Mouse (Mus musculus): ENCODE results near the gene Erfe. TPM values are rescaled to one million over a fixed set of nuclear protein-coding genes. Genes with fewer than 3 reads are reported as not detected.
A peak's percentile ranks its signal among the peaks of the same experiment; 100 is the strongest.

Gene Erfe
- total RNA-seq, 2 experiments from 2014 or later: 1.2 to 1.6 TPM

- no peak for DNase-seq (ENCODE audit: low spot score)
Observed at GRCm38 (mm10) chr1:91370055-91370454, 3.8 kb downstream of the Erfe start.

GRCm38 (mm10) chr1:91373414-91373835 lies 7.2 kb downstream of the Erfe start:
- DNase-seq (ENCODE audit: low spot score): no peak

GRCm38 (mm10) chr1:91380453-91381090 lies 14.3 kb downstream of the Erfe start:
- peak; percentile 81 for DNase-seq (ENCODE audit: low spot score)

- DNase-seq (ENCODE audit: low spot score): no peak
Observed at GRCm38 (mm10) chr1:91381091-91381471, 14.9 kb downstream of the Erfe start.

GRCm38 (mm10) chr1:91390369-91390768 lies 24.1 kb downstream of the Erfe start:
- DNase-seq (ENCODE audit: low spot score): no peak

GRCm38 (mm10) chr1:91397927-91398259 lies 31.7 kb downstream of the Erfe start:
- no peak for DNase-seq (ENCODE audit: low spot score)

GRCm38 (mm10) chr1:91398260-91399062 lies 32.2 kb downstream of the Erfe start, which contains the start of gene Ilkap:
TSS of gene Ilkap (minus strand) at chr1:91398815.
- DNase-seq (ENCODE audit: low spot score): peak; percentile 83

GRCm38 (mm10) chr1:91404976-91405375 lies 38.7 kb downstream of the Erfe start:
- DNase-seq (ENCODE audit: low spot score): no peak

- peak; percentile 86 for DNase-seq (ENCODE audit: low spot score)
Observed at GRCm38 (mm10) chr1:91405406-91406169, 39.4 kb downstream of the Erfe start.

- peak; percentile 38 for DNase-seq (ENCODE audit: low spot score)
Observed at GRCm38 (mm10) chr1:91407819-91408218, 41.6 kb downstream of the Erfe start.

GRCm38 (mm10) chr1:91411631-91412285 lies 45.5 kb downstream of the Erfe start:
- no peak for DNase-seq (ENCODE audit: low spot score)

- no peak for DNase-seq (ENCODE audit: low spot score)
Observed at GRCm38 (mm10) chr1:91412286-91413029, 46.2 kb downstream of the Erfe start.

- DNase-seq (ENCODE audit: low spot score): peak; percentile 95
Observed at GRCm38 (mm10) chr1:91413030-91413506, 46.8 kb downstream of the Erfe start.

GRCm38 (mm10) chr1:91413536-91413897 lies 47.3 kb downstream of the Erfe start:
- peak; percentile 36 for DNase-seq (ENCODE audit: low spot score)

GRCm38 (mm10) chr1:91413898-91414594 lies 47.8 kb downstream of the Erfe start, which contains the start of gene Hes6:
TSS of gene Hes6 (minus strand) at chr1:91414038.
- peak; percentile 81 for DNase-seq (ENCODE audit: low spot score)

GRCm38 (mm10) chr1:91414903-91415302 lies 48.7 kb downstream of the Erfe start:
- DNase-seq (ENCODE audit: low spot score): no peak

GRCm38 (mm10) chr1:91415311-91415710 lies 49.1 kb downstream of the Erfe start:
- no peak for DNase-seq (ENCODE audit: low spot score)

GRCm38 (mm10) chr1:91417991-91418390 lies 51.8 kb downstream of the Erfe start:
- DNase-seq (ENCODE audit: low spot score): no peak

- DNase-seq (ENCODE audit: low spot score): no peak
Observed at GRCm38 (mm10) chr1:91419862-91420600, 53.8 kb downstream of the Erfe start.
